Mouse (Mus musculus) CD4-positive naive resting alpha-beta T cell, adult 57 days (primary cell): ENCODE measurements around the gene Nusap1. TPM values are rescaled to one million over a fixed set of nuclear protein-coding genes. Genes with fewer than 3 reads are reported as not detected.

ENCODE experiments used
- total RNA-seq: library from RNA; stranded (reverse); gene quantifications from one replicate; pipeline ENCODE4 v1.2.4, GENCODE M21; 2023

Gene Nusap1
- total RNA-seq, result 0.33 TPM

DNA sequence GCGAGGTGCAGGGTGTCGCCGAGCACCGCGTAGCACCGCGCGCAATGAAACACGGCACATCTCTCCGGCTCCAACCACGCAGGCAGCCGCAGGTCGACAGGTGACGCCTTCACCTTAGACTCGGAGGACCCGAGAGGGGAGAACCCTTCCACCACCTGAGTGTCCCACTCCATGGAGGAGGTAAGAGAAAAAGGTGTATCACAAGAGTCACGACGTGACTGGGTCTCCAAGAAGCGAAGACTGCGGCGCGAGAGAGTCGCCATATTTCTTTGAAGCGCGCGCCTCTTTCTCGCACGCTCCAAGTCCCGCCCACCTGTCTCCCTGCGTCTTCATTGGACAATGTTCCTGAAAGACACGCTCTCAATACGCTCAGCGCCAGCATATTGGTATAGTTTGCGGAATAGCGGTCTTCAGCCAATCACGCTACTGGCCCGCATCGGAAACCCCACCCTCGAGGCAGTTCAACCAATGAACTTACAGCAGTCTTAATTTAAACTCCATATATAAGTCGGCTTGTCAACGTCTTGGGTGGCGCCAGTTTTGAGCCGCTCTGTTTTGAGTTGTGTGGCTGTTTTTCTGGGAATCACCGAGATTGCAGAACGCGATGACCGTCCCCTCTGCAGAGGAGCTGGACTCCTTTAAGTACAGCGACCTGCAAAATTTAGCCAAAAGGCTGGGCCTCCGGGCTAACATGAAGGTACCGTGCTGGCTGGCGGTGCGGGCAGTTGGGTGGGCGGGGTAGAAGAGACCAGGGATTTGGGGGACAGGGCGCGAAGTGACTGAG lies at the start of gene Nusap1, which contains the start of gene Oip5:
TSS of gene Nusap1 (plus strand) at position 100 of the 784 bp plus-strand sequence.
TSS of gene Oip5 (minus strand) at position 271 of the 784 bp plus-strand sequence.

GRCm38 (mm10) chr2:119662220-119663182 lies 44.4 kb downstream of the Nusap1 start, which contains the start of gene Ndufaf1:
Gene Ndufaf1, minus strand, starts transcription at chr2:119662827.

DNA sequence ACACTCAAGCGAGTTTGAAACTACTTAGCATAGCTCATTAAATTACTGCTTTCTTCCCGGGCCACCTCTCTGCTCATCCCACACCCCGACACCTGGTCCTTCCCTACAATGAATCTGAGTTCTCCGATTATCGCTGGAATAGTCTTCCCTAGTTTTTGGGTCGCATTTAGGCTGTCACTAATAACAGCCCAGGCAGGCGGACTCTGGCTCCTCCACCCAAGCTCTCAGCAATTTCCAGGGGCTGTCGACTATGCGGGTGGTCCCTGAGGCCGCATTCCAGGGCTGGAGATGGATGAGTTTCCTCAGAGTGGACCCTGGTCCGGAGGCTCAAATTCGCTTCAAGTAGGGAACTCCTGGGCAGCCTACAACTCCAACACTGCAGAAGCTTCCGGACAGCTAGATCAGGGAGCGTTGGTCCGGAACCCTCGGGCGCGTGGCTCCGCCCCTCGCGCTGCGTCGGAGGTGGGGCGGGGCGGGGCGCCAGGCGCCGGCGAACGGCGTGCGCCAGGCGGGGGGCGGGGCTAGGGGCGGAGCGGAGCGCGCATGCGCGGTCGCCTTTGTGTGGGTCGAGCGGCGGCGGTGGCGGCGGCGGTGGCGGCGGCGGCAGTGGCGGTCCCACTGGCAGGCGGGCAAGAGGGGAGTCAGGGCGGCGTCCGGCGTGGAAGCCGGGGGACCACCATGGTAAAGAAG lies 56.6 kb downstream of the Nusap1 start, which contains the start of gene Rtf1:
TSS of gene Rtf1 (plus strand) at position 544 of the 690 bp plus-strand sequence.

Other genes starting within 250 kb of the Nusap1 start
- gene Ino80, start 140.6 kb upstream of the Nusap1 start, total RNA-seq, result 50.6 TPM
- 0.24 TPM for gene Exd1, start 70.7 kb upstream of the Nusap1 start, total RNA-seq
- gene Chp1, start 70.6 kb upstream of the Nusap1 start, total RNA-seq, result 68.5 TPM
- gene Oip5, start 171 bp downstream of the Nusap1 start, total RNA-seq, result 0.53 TPM
- gene Ndufaf1, start 44.5 kb downstream of the Nusap1 start, total RNA-seq, result 11.2 TPM
- 65.7 TPM for gene Rtf1, start 56.8 kb downstream of the Nusap1 start, total RNA-seq
- gene Itpka, start 124.0 kb downstream of the Nusap1 start, total RNA-seq, result not detected
- gene Ltk, start 142.1 kb downstream of the Nusap1 start, total RNA-seq, result 1.2 TPM
- gene Rpap1, start 169.2 kb downstream of the Nusap1 start, total RNA-seq, result 32.4 TPM
- 6.6 TPM for gene Tyro3, start 179.4 kb downstream of the Nusap1 start, total RNA-seq